Mouse (Mus musculus) forebrain, embryonic 14.5 days (tissue): ENCODE measurements at regions not wholly inside any gene's neighbourhood (a gene's known extent, or its start where the extent isn't known, plus 50 kb on each side); places are given as distances from the start of the nearest gene placed in this dataset.
A peak's percentile ranks its signal among the peaks of the same experiment; 100 is the strongest.

Experiments used
- ATAC-seq: fragments of 200-750 bp; cut with Nextera tagmentation; 2 replicates; pipeline ENCODE4 v1.8.0; 2017; ENCODE audit warnings: mild to moderate bottlenecking, moderate library complexity
- DNase-seq: peaks from one replicate; pipeline ENCODE4 v3.0.0-alpha.2; 2015; ENCODE audit warnings: low spot score
- H3K27ac ChIP-seq: fragments of 300-500 bp; sonication (generic); 2 replicates; pipeline ENCODE4 v1.5.1; 2014; ENCODE audit warnings: low read depth, mild to moderate bottlenecking, control low read depth, low read length, moderate library complexity
- H3K27me3 ChIP-seq: fragments of 300-500 bp; sonication (generic); replicated peaks from 2 replicates; pipeline ENCODE4 v1.6.1; 2014; ENCODE audit warnings: low read length, control low read depth, mixed read lengths; ENCODE audit not compliant: control insufficient read depth, insufficient read depth
- H3K36me3 ChIP-seq: fragments of 300-500 bp; sonication (generic); 2 replicates; pipeline ENCODE4 v1.6.1; 2014; ENCODE audit warnings: low read length, control low read depth; ENCODE audit not compliant: control insufficient read depth, insufficient read depth
- H3K4me1 ChIP-seq: fragments of 300-500 bp; sonication (generic); 2 replicates; pipeline ENCODE4 v1.6.1; 2014; ENCODE audit warnings: antibody characterized with exemption, low read length, control low read depth; ENCODE audit not compliant: control insufficient read depth, insufficient read depth
- H3K4me2 ChIP-seq: fragments of 300-500 bp; sonication (generic); 2 replicates; pipeline ENCODE4 v1.6.1; 2014; ENCODE audit warnings: mild to moderate bottlenecking, control low read depth, low read length
- H3K4me3 ChIP-seq: fragments of 300-500 bp; sonication (generic); 2 replicates; pipeline ENCODE4 v1.5.1; 2014; ENCODE audit warnings: low read depth, low read length, control low read depth
- H3K9ac ChIP-seq: fragments of 300-500 bp; sonication (generic); 2 replicates; pipeline ENCODE4 v1.6.1; 2014; ENCODE audit warnings: mild to moderate bottlenecking, low read length, control low read depth, moderate library complexity
- H3K9me3 ChIP-seq: fragments of 300-500 bp; sonication (generic); replicated peaks from 2 replicates; pipeline ENCODE4 v1.6.1; 2016; ENCODE audit warnings: low read length, control low read depth, mixed read lengths; ENCODE audit not compliant: control insufficient read depth
- WGBS: fragments of 180-500 bp; shearing (Covaris S2); extraction: QIAGEN DNeasy Blood & Tissue Kit; methylation state at CpG from one replicate; pipeline ENCODE4 v1.1.7; 2014; 5-methylcytosine and 5-hydroxymethylcytosine counted together

DNA sequence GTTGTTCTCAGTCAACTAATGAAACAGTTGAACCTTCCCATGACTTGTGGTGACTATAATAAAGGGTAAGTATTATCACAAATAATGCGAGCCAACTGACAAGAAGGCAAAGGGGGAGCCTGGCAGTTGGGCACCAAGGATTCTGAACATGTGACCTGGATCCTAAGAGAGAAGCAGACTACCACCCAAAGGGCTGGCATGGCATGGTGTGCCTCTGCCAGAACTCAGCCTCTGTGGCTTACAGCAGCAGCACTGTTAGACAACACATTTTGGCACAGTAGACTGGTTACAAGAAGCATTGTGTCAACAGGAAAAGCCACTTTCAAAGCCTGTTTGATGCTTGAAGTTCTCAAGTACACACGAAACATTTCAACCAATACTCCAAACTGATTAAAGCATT, 142.2 kb upstream of the Satb2 start:
- H3K27me3 ChIP-seq, result no peaks in the 10 kb centered on the region
- DNase-seq (no peak), ATAC-seq (no peak)
- no peak overlapping the region for H3K27ac ChIP-seq
- H3K9ac ChIP-seq, result no peak overlapping the region
- H3K9me3 ChIP-seq, result no peaks in the 10 kb centered on the region
- WGBS, result 81% methylated on average over 2 of the region's 2 CpGs
- H3K4me2 ChIP-seq, result no peak overlapping the region
- no peak overlapping the region for H3K4me3 ChIP-seq
- no peaks in the 10 kb centered on the region for H3K4me1 ChIP-seq
- H3K36me3 ChIP-seq, result no peaks in the 10 kb centered on the region

DNA sequence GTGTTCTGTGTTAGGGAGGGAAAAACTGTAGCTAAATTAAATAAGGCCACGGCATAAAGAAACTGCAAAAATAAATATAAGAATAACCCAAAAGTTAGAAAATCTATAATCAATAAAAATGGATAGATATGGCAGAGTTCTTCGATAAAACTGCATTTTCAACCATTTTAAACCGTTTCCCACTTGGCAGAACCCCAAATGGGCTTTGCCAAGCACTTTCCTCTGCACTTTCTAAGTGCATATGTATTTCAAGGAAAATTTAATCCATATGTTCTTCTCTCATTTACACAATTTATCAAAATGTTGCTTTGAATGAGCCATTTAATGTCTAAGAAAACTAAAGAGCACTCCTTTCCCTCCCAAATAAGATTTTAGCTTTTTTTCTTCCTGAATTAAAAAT, 165.7 kb upstream of the Satb2 start:
- ATAC-seq (no peak), DNase-seq (peak; percentile 51)
- Histone ChIP-seq H3K9me3 (no peaks in the 10 kb centered on the region), H3K27me3 (no peaks in the 10 kb centered on the region), H3K4me1 (no peaks in the 10 kb centered on the region), H3K4me2 (no peak overlapping the region), H3K36me3 (no peaks in the 10 kb centered on the region), H3K4me3 (no peak overlapping the region), H3K9ac (no peak overlapping the region), H3K27ac (no peak overlapping the region)
- 87% methylated on average over 3 of the region's 3 CpGs for WGBS

DNA sequence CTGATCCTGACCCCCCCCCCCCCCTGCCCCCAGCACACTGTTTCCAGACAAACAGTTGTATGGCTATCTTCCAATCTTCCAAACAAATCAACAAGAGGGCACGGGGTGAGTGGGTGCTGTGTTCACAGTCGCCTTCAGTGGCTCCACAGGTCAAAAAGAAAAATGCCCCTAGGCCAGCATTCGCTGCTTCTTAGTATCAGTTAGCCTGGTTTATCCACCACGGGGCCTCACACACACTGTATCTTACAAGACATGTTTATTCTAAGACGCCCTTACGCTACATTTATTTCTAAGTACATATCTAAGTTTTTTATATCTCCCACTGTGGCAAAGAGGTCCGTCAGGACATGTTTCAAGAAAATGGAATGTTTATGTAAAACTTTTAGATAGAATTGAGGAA, 177.4 kb upstream of the Satb2 start:
- ATAC-seq (no peak), DNase-seq (no peak)
- Histone ChIP-seq H3K4me3 (no peak overlapping the region), H3K27ac (no peak overlapping the region), H3K4me1 (peaks cover 3% of the 10 kb centered on the region; the same call in 1 of the 2 replicates), H3K27me3 (no peaks in the 10 kb centered on the region), H3K9ac (no peak overlapping the region), H3K9me3 (no peaks in the 10 kb centered on the region), H3K4me2 (no peak overlapping the region), H3K36me3 (no peaks in the 10 kb centered on the region)
- 88% methylated on average over 7 of the region's 7 CpGs for WGBS

DNA sequence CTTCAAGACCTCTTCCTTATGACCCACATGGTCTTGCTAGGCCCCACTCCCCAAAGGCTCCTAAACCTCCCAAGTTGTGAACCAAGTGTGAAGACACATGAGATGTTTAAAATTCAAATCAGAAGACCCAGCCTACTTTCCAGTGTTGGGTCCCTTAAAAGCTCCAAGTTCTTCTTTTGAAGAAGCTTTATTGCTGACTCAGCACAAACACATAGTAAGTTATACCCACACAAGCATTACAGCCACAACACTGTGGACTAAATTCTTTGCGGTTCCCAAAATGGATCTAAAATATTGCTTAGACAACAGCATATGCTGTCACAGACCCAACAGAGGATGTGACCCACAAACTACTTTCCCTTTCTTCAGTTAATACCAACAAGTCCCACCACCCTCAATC, 186.0 kb upstream of the Satb2 start:
- no peak overlapping the region for H3K27ac ChIP-seq
- H3K4me2 ChIP-seq, result no peak overlapping the region
- 0 out of 2 replicates have a peak, but pooled peaks cover 3% of the 10 kb centered on the region for H3K9me3 ChIP-seq
- WGBS, result 96% methylated on average over 1 of the region's 1 CpGs
- H3K27me3 ChIP-seq, result no peaks in the 10 kb centered on the region
- no peaks in the 10 kb centered on the region for H3K36me3 ChIP-seq
- DNase-seq (no peak), ATAC-seq (no peak)
- H3K4me3 ChIP-seq, result no peak overlapping the region
- H3K9ac ChIP-seq, result no peak overlapping the region
- no peaks in the 10 kb centered on the region for H3K4me1 ChIP-seq

DNA sequence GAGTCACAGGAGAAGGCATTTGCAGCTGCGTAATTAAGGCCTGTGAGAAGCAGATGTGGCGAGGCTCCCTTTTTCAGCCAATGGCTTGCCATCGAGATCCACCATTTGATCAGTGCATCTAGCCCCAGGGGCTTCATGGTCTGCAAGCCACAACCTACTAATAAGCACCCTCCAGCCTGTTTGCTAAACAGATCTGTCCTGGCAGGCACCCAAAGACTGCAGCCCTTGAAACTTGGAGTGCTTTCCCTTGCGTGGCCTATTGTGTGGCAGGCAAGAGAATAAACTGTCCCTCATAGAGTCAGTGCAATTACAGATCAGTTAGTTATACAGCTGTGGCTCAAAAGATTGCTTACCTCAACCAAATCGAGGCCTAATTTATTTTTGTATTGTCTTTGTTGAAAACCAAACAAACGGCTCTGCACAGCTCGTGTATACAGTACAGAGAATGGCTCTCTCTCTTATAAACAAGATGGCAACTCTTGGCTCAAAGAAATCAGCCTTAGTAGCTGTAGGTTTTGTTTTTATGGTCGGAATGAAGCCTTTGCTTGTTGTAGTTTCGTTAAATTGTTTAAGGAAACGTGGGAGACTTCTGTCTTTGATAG, 195.9 kb upstream of the Satb2 start:
- no peak overlapping the region for H3K9ac ChIP-seq
- no peak overlapping the region for H3K27ac ChIP-seq
- H3K4me3 ChIP-seq, result no peak overlapping the region
- H3K27me3 ChIP-seq, result no peaks in the 10 kb centered on the region
- DNase-seq (peak; percentile 79), ATAC-seq (peak; percentile 83)
- WGBS, result 24% methylated on average over 10 of the region's 10 CpGs
- no peaks in the 10 kb centered on the region for H3K9me3 ChIP-seq
- H3K36me3 ChIP-seq, result no peaks in the 10 kb centered on the region
- 0 out of 2 replicates have a peak overlapping the region, but pooled peaks have one; percentile 1 for H3K4me2 ChIP-seq
- H3K4me1 ChIP-seq, result peaks cover 6% of the 10 kb centered on the region; the same call in 1 of the 2 replicates

DNA sequence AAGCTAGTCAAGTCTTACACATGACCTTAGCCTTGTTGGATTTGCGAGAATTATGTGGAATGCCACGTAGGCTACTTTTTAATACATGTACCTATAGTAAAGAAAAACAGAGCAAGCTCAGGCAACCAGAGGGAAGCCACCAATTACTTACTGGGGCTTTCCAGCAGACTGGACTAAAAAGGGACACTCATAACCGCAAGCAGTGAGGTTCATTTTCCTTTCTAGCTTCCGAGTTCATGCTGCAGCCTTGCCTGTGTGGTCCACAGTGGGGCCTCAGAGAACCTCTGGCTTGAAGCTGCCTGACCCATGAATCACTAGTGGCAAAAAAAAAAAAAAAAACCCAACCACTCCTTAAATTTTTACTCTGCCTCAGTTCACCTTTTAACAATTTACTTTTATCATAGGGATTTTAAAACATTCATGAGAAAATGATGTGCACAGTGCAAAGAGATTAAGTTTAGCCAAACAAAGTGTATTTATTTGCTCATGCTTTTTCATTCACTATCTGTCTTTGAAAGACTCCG, 188.6 kb upstream of the 1700066M21Rik start:
- ATAC-seq (no peak), DNase-seq (no peak)
- Histone ChIP-seq H3K4me3 (no peak overlapping the region), H3K9me3 (no peaks in the 10 kb centered on the region), H3K27me3 (no peaks in the 10 kb centered on the region), H3K27ac (no peak overlapping the region), H3K4me2 (no peak overlapping the region), H3K36me3 (no peaks in the 10 kb centered on the region), H3K9ac (no peak overlapping the region), H3K4me1 (no peaks in the 10 kb centered on the region)
- WGBS, result 85% methylated on average over 5 of the region's 5 CpGs

DNA sequence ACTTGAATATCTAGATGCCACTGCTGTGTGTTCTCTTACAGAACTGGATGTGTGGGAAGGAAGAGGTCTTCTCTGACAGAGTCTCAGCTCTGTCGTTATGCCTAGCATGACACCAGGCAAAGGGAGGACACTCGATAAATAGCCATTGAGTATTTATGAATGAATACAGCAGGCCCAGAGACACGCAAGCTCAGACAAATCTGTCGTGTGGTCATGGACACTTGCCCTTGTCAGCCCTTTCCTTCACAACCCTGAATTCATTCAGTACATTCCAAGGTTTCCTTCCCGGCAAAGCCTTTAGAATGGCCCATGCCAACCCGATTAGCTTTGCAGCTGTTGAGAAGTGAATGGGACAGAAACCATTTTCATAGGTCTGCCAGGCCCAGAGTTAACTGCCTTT, 176.1 kb upstream of the 1700066M21Rik start:
- ATAC-seq (no peak), DNase-seq (no peak)
- no peak overlapping the region for H3K4me2 ChIP-seq
- WGBS, result 72% methylated on average over 6 of the region's 6 CpGs
- H3K27ac ChIP-seq, result no peak overlapping the region
- H3K9me3 ChIP-seq, result no peaks in the 10 kb centered on the region
- no peaks in the 10 kb centered on the region for H3K36me3 ChIP-seq
- H3K4me3 ChIP-seq, result no peak overlapping the region
- H3K27me3 ChIP-seq, result no peaks in the 10 kb centered on the region
- H3K4me1 ChIP-seq, result peaks cover 4% of the 10 kb centered on the region
- no peak overlapping the region for H3K9ac ChIP-seq

DNA sequence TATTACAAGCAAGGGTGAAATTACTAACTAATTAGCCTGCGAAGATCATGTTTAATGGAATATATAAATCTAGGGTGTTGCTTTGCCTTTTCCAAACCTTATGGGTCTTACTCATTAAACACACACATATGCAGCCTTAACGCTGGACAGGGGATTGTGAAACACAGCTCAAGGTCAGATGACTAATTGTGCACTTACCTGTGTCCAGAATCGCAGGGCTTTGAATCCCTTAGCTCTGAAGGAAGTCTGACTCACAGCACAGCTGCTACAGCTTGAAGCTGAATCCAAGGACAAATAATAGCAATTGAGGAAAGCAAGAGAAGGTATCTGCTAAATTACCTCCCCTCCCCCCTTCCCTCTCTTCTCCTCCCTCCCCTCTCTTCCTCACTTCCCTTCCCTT, 173.1 kb upstream of the 1700066M21Rik start:
- ATAC-seq (no peak), DNase-seq (no peak)
- H3K27me3 ChIP-seq, result no peaks in the 10 kb centered on the region
- no peak overlapping the region for H3K9ac ChIP-seq
- no peaks in the 10 kb centered on the region for H3K36me3 ChIP-seq
- 72% methylated on average over 3 of the region's 3 CpGs for WGBS
- H3K9me3 ChIP-seq, result no peaks in the 10 kb centered on the region
- H3K4me1 ChIP-seq, result peaks cover 4% of the 10 kb centered on the region
- H3K4me3 ChIP-seq, result no peak overlapping the region
- H3K4me2 ChIP-seq, result no peak overlapping the region
- no peak overlapping the region for H3K27ac ChIP-seq

DNA sequence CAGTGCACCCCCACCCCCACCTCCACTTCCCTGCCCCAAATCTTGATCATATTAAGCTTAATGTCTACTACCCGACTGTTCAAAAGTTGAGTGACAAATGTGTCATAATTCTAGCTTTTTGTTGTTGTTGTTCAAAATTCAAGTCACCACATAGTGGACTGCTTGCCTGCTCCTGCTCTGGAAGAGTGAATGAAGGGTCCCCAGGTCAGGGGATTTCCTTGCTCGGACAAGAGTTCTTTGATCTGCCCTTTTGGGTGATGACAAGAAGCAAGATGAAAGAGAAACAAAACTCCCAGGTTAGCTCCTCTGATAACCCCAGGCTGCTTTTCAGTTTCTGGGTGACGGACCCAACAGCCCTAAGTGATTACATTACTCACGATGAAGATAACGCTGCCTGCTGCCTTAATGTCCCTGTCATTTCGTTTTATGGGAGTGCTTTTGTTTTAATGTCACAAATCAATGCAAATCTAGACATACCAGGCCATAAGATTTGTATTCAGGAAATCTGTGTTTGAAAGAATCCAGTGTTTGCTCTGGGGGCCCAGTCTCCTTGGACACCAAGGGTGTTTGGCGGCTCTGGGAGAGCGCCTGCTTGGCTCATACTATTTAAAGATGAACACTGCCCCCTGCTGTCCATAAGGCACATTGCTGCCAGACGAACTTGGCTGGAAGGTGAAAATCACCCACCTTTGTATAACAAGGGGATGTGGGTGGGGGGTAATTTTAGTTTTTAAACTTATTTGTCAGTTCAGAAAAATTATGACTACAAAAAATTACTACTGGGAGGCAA, 172.0 kb upstream of the 1700066M21Rik start:
- Histone ChIP-seq H3K4me2 (peak overlapping the region; percentile 22; the same call in 1 of the 2 replicates), H3K36me3 (no peaks in the 10 kb centered on the region), H3K27me3 (no peaks in the 10 kb centered on the region), H3K9me3 (no peaks in the 10 kb centered on the region), H3K27ac (no peak overlapping the region), H3K9ac (no peak overlapping the region), H3K4me1 (peaks cover 4% of the 10 kb centered on the region), H3K4me3 (no peak overlapping the region)
- WGBS, result 10% methylated on average over 9 of the region's 9 CpGs
- DNase-seq (peak; percentile 91), ATAC-seq (peak; percentile 78)
